Mouse (Mus musculus) embryonic facial prominence, embryonic 10.5 days (tissue): ENCODE data around the gene Cobl. TPM values are rescaled to one million over a fixed set of nuclear protein-coding genes. Genes with fewer than 3 reads are reported as not detected.

Experiments used
- DNase-seq: peaks from one replicate; pipeline ENCODE4 v3.0.0-alpha.2; 2017; ENCODE audit warnings: low spot score
- H3K27ac ChIP-seq: fragments of 300-500 bp; sonication (generic); replicated peaks from 2 replicates; pipeline ENCODE4 v1.5.1; 2016; ENCODE audit warnings: mild to moderate bottlenecking
- H3K27me3 ChIP-seq: fragments of 300-500 bp; sonication (generic); replicated peaks from 2 replicates; pipeline ENCODE4 v1.6.1; 2016; ENCODE audit warnings: low read depth, mild to moderate bottlenecking; ENCODE audit not compliant: poor library complexity, severe bottlenecking
- H3K36me3 ChIP-seq: fragments of 300-500 bp; sonication (generic); replicated peaks from 2 replicates; pipeline ENCODE4 v1.6.1; 2016; ENCODE audit warnings: mild to moderate bottlenecking, moderate library complexity
- H3K4me1 ChIP-seq: fragments of 300-500 bp; sonication (generic); 2 replicates; pipeline ENCODE4 v1.6.1; 2016
- H3K4me3 ChIP-seq: fragments of 300-500 bp; sonication (generic); 2 replicates; pipeline ENCODE4 v1.5.1; 2016; ENCODE audit warnings: mild to moderate bottlenecking, moderate library complexity
- H3K9me3 ChIP-seq: fragments of 300-500 bp; sonication (generic); 2 replicates; pipeline ENCODE4 v1.6.1; 2016; ENCODE audit warnings: mild to moderate bottlenecking
- WGBS: fragments of 180-500 bp; shearing (Covaris S2); methylation state at CpG from one replicate; pipeline ENCODE4 v1.1.7; 2016; 5-methylcytosine and 5-hydroxymethylcytosine counted together
- polyA plus RNA-seq: library from polyadenylated mRNA; unstranded; fragments of >200 nt; fragmentation: Nextera tagmentation; extraction: Ambion mirVana; gene quantifications from 2 replicates; pipeline ENCODE4 v1.2.1, GENCODE M21; 2016

The Cobl gene
- polyA plus RNA-seq, 1 experiment from 2014 or later: 3.4 TPM

- H3K27ac ChIP-seq: no peak overlapping the region
- no peak overlapping the region for H3K4me3 ChIP-seq
- 58% methylated on average over 2 of the region's 2 CpGs for WGBS
- DNase-seq: no peak
- H3K36me3 ChIP-seq: no peaks in the 10 kb centered on the region
- peaks cover 51% of the 10 kb centered on the region for H3K27me3 ChIP-seq
- H3K4me1 ChIP-seq: peaks cover 16% of the 10 kb centered on the region
- H3K9me3 ChIP-seq: no peaks in the 10 kb centered on the region
Measured at GRCm38 (mm10) chr11:12467217-12467616, 2.5 kb upstream of the Cobl start.

- WGBS: 85% methylated on average over 1 of the region's 1 CpGs
- Histone ChIP-seq H3K27ac (no peak overlapping the region), H3K4me3 (no peak overlapping the region), H3K9me3 (no peaks in the 10 kb centered on the region), H3K4me1 (peaks cover 16% of the 10 kb centered on the region), H3K27me3 (peaks cover 55% of the 10 kb centered on the region), H3K36me3 (no peaks in the 10 kb centered on the region)
- no peak for DNase-seq
Measured at GRCm38 (mm10) chr11:12466606-12467005, 1.8 kb upstream of the Cobl start.

- Histone ChIP-seq H3K4me3 (peak overlapping the region; percentile 80), H3K36me3 (no peaks in the 10 kb centered on the region), H3K27me3 (peaks cover 55% of the 10 kb centered on the region), H3K27ac (0 out of 2 replicates have a peak overlapping the region, but pooled peaks have one; percentile 74), H3K4me1 (peaks cover 16% of the 10 kb centered on the region), H3K9me3 (no peaks in the 10 kb centered on the region)
- WGBS: 31% methylated on average over 1 of the region's 1 CpGs
- DNase-seq: no peak
Measured at GRCm38 (mm10) chr11:12465229-12465628, 469 bp upstream of the Cobl start.

GRCm38 (mm10) chr11:12463615-12464170, 1.1 kb downstream of the Cobl start:
- 59% methylated on average over 13 of the region's 13 CpGs for WGBS
- Histone ChIP-seq H3K9me3 (no peaks in the 10 kb centered on the region), H3K4me3 (peak overlapping the region; percentile 80), H3K27ac (no peak overlapping the region), H3K27me3 (peaks cover 55% of the 10 kb centered on the region), H3K36me3 (no peaks in the 10 kb centered on the region), H3K4me1 (peaks cover 16% of the 10 kb centered on the region)
- DNase-seq: no peak

- H3K4me3 ChIP-seq: no peak overlapping the region
- no peak overlapping the region for H3K27ac ChIP-seq
- H3K36me3 ChIP-seq: no peaks in the 10 kb centered on the region
- no peaks in the 10 kb centered on the region for H3K9me3 ChIP-seq
- 76% methylated on average over 7 of the region's 7 CpGs for WGBS
- peaks cover 34% of the 10 kb centered on the region for H3K27me3 ChIP-seq
- no peak for DNase-seq
- peaks cover 23% of the 10 kb centered on the region for H3K4me1 ChIP-seq
Measured at GRCm38 (mm10) chr11:12459781-12460581, 4.8 kb downstream of the Cobl start.

- no peak overlapping the region for H3K4me3 ChIP-seq
- WGBS: 75% methylated on average over 3 of the region's 3 CpGs
- H3K4me1 ChIP-seq: peaks cover 13% of the 10 kb centered on the region
- no peaks in the 10 kb centered on the region for H3K9me3 ChIP-seq
- peaks cover 22% of the 10 kb centered on the region for H3K27me3 ChIP-seq
- H3K36me3 ChIP-seq: no peaks in the 10 kb centered on the region
- no peak for DNase-seq
- H3K27ac ChIP-seq: no peak overlapping the region
Measured at GRCm38 (mm10) chr11:12458814-12459213, 5.9 kb downstream of the Cobl start.

GRCm38 (mm10) chr11:12458392-12458791, 6.4 kb downstream of the Cobl start:
- Histone ChIP-seq H3K27me3 (peaks cover 18% of the 10 kb centered on the region), H3K4me1 (0 out of 2 replicates have a peak, but pooled peaks cover 10% of the 10 kb centered on the region), H3K36me3 (no peaks in the 10 kb centered on the region), H3K4me3 (no peak overlapping the region), H3K9me3 (no peaks in the 10 kb centered on the region), H3K27ac (no peak overlapping the region)
- 76% methylated on average over 2 of the region's 2 CpGs for WGBS
- DNase-seq: no peak

- H3K4me1 ChIP-seq: 0 out of 2 replicates have a peak, but pooled peaks cover 3% of the 10 kb centered on the region
- WGBS: 90% methylated on average over 3 of the region's 3 CpGs
- H3K9me3 ChIP-seq: no peaks in the 10 kb centered on the region
- H3K27me3 ChIP-seq: no peaks in the 10 kb centered on the region
- no peak overlapping the region for H3K27ac ChIP-seq
- H3K36me3 ChIP-seq: no peaks in the 10 kb centered on the region
- H3K4me3 ChIP-seq: no peak overlapping the region
- no peak for DNase-seq
Measured at GRCm38 (mm10) chr11:12448101-12448500, 16.7 kb downstream of the Cobl start.

GRCm38 (mm10) chr11:12445222-12445621, 19.5 kb downstream of the Cobl start:
- Histone ChIP-seq H3K27me3 (no peaks in the 10 kb centered on the region), H3K9me3 (no peaks in the 10 kb centered on the region), H3K27ac (no peak overlapping the region), H3K4me1 (0 out of 2 replicates have a peak, but pooled peaks cover 3% of the 10 kb centered on the region), H3K36me3 (no peaks in the 10 kb centered on the region), H3K4me3 (no peak overlapping the region)
- no peak for DNase-seq
- WGBS: 76% methylated on average over 2 of the region's 2 CpGs

- Histone ChIP-seq H3K27ac (no peak overlapping the region), H3K9me3 (no peaks in the 10 kb centered on the region), H3K4me1 (0 out of 2 replicates have a peak, but pooled peaks cover 3% of the 10 kb centered on the region), H3K4me3 (no peak overlapping the region), H3K27me3 (no peaks in the 10 kb centered on the region), H3K36me3 (no peaks in the 10 kb centered on the region)
- DNase-seq: no peak
- 84% methylated on average over 2 of the region's 2 CpGs for WGBS
Measured at GRCm38 (mm10) chr11:12444215-12444614, 20.5 kb downstream of the Cobl start.

GRCm38 (mm10) chr11:12443614-12444013, 21.1 kb downstream of the Cobl start:
- Histone ChIP-seq H3K9me3 (no peaks in the 10 kb centered on the region), H3K36me3 (no peaks in the 10 kb centered on the region), H3K4me3 (no peak overlapping the region), H3K4me1 (0 out of 2 replicates have a peak, but pooled peaks cover 3% of the 10 kb centered on the region), H3K27me3 (no peaks in the 10 kb centered on the region), H3K27ac (no peak overlapping the region)
- DNase-seq: no peak
- 64% methylated on average over 4 of the region's 4 CpGs for WGBS

GRCm38 (mm10) chr11:12443185-12443584, 21.6 kb downstream of the Cobl start:
- no peaks in the 10 kb centered on the region for H3K9me3 ChIP-seq
- no peaks in the 10 kb centered on the region for H3K27me3 ChIP-seq
- 71% methylated on average over 5 of the region's 5 CpGs for WGBS
- no peaks in the 10 kb centered on the region for H3K36me3 ChIP-seq
- H3K4me1 ChIP-seq: 0 out of 2 replicates have a peak, but pooled peaks cover 3% of the 10 kb centered on the region
- DNase-seq: no peak
- H3K27ac ChIP-seq: no peak overlapping the region
- H3K4me3 ChIP-seq: no peak overlapping the region

GRCm38 (mm10) chr11:12442283-12442682, 22.5 kb downstream of the Cobl start:
- H3K27ac ChIP-seq: no peak overlapping the region
- H3K9me3 ChIP-seq: no peaks in the 10 kb centered on the region
- H3K27me3 ChIP-seq: no peaks in the 10 kb centered on the region
- 0 out of 2 replicates have a peak, but pooled peaks cover 3% of the 10 kb centered on the region for H3K4me1 ChIP-seq
- WGBS: 87% methylated on average over 4 of the region's 4 CpGs
- no peak for DNase-seq
- no peak overlapping the region for H3K4me3 ChIP-seq
- no peaks in the 10 kb centered on the region for H3K36me3 ChIP-seq
